Mouse (Mus musculus): ENCODE data around the gene Npepps.
"Not testable (repeated sequence)": the region's sequence is repeated elsewhere in the genome, so short reads cannot be mapped to it uniquely, and the experiment has no call there.

The Npepps gene

GRCm38 (mm10) chr11:97280216-97280861 is at the start of gene Npepps:
TSS of gene Npepps (minus strand) at chr11:97280638.
- DNase-seq = peak; percentile 89

GRCm38 (mm10) chr11:97328148-97328547 is 47.7 kb upstream of the Npepps start:
- peak; percentile 55 for DNase-seq

- DNase-seq = peak; percentile 37
These were observed 44.8 kb upstream of the Npepps start for GRCm38 (mm10) chr11:97325224-97325623.

GRCm38 (mm10) chr11:97321894-97322600 is 41.6 kb upstream of the Npepps start:
- not testable (repeated sequence) for DNase-seq

GRCm38 (mm10) chr11:97321197-97321596 is 40.8 kb upstream of the Npepps start:
- DNase-seq = no peak

- DNase-seq = peak; percentile 99
These were observed 35.4 kb upstream of the Npepps start, which contains the start of gene Mrpl45 for GRCm38 (mm10) chr11:97315504-97316503. TSS of gene Mrpl45 (plus strand) at chr11:97315716.

- DNase-seq = no peak
These were observed 34.5 kb upstream of the Npepps start for GRCm38 (mm10) chr11:97314751-97315503.

- DNase-seq = no peak
These were observed 33.7 kb upstream of the Npepps start for GRCm38 (mm10) chr11:97314110-97314509.

GRCm38 (mm10) chr11:97312871-97313270 is 32.4 kb upstream of the Npepps start:
- DNase-seq = not testable (repeated sequence)

GRCm38 (mm10) chr11:97310895-97311631 is 30.6 kb upstream of the Npepps start:
- no peak for DNase-seq

GRCm38 (mm10) chr11:97309911-97310571 is 29.6 kb upstream of the Npepps start:
- DNase-seq = peak; percentile 70

- DNase-seq = peak; percentile 18
These were observed 29.0 kb upstream of the Npepps start for GRCm38 (mm10) chr11:97309451-97309836.

GRCm38 (mm10) chr11:97308806-97309450 is 28.5 kb upstream of the Npepps start:
- DNase-seq = no peak

- DNase-seq = no peak
These were observed 27.0 kb upstream of the Npepps start for GRCm38 (mm10) chr11:97307294-97308069.

GRCm38 (mm10) chr11:97304631-97305030 is 24.2 kb upstream of the Npepps start:
- no peak for DNase-seq

GRCm38 (mm10) chr11:97302231-97302781 is 21.9 kb upstream of the Npepps start:
- DNase-seq = no peak

GRCm38 (mm10) chr11:97301406-97301805 is 21.0 kb upstream of the Npepps start:
- DNase-seq = no peak

- DNase-seq = no peak
These were observed 19.5 kb upstream of the Npepps start for GRCm38 (mm10) chr11:97299939-97300338.

- DNase-seq = no peak
These were observed 16.1 kb upstream of the Npepps start for GRCm38 (mm10) chr11:97296542-97296941.
